Mouse (Mus musculus): Measurements from ENCODE around the gene 4930583I09Rik.

- TF ChIP-seq CTCF (IDR thresholded peaks at IDR 0.05; ENCODE audit: extremely low read depth, insufficient read depth, insufficient read length, insufficient replicate concordance) (no peak), POLR2A (IDR thresholded peaks at IDR 0.05; ENCODE audit: low read depth, low read length) (no peak)
These were observed 2.8 kb downstream of the 4930583I09Rik start for GRCm38 (mm10) chr17:64833071-64833470.

Data from spleen, adult 2 months (tissue).